Mouse (Mus musculus): ENCODE measurements around the gene C1ra. TPM values are rescaled to one million over a fixed set of nuclear protein-coding genes. Genes with fewer than 3 reads are reported as not detected.
"Not testable (repeated sequence)": the region's sequence is repeated elsewhere in the genome, so short reads cannot be mapped to it uniquely, and the experiment has no call there.

The C1ra gene
- polyA plus RNA-seq, 1 experiment from 2014 or later: 0.31 TPM

GRCm38 (mm10) chr6:124511936-124512335 is 269 bp upstream of the C1ra start:
- 73% methylated on average over 6 of the region's 6 CpGs for WGBS
- Histone ChIP-seq H3K9me3 (replicated peaks) (no peaks in the 10 kb centered on the region), H3K4me3 (replicated peaks) (no peak overlapping the region), H3K36me3 (no peaks in the 10 kb centered on the region), H3K9ac (replicated peaks) (no peak overlapping the region), H3K27ac (replicated peaks) (no peak overlapping the region), H3K27me3 (replicated peaks) (no peaks in the 10 kb centered on the region), H3K4me2 (no peak overlapping the region), H3K4me1 (no peaks in the 10 kb centered on the region)
- no peak for ATAC-seq (ENCODE audit: low FRiP score)

GRCm38 (mm10) chr6:124517733-124518132 is 5.5 kb downstream of the C1ra start:
- H3K27ac ChIP-seq (replicated peaks); H3K27me3 ChIP-seq (replicated peaks); H3K36me3 ChIP-seq; H3K9ac ChIP-seq (replicated peaks); H3K9me3 ChIP-seq (replicated peaks); H3K4me1 ChIP-seq; H3K4me3 ChIP-seq (replicated peaks); H3K4me2 ChIP-seq; ATAC-seq (ENCODE audit: low FRiP score): not testable (repeated sequence)
- WGBS: 98% methylated on average over 4 of the region's 4 CpGs

GRCm38 (mm10) chr6:124522082-124522481 is 9.9 kb downstream of the C1ra start:
- not testable (repeated sequence) for H3K9ac ChIP-seq (replicated peaks); H3K9me3 ChIP-seq (replicated peaks); H3K36me3 ChIP-seq; H3K27ac ChIP-seq (replicated peaks); H3K4me1 ChIP-seq; H3K27me3 ChIP-seq (replicated peaks); H3K4me3 ChIP-seq (replicated peaks); H3K4me2 ChIP-seq; ATAC-seq (ENCODE audit: low FRiP score)
- 83% methylated on average over 7 of the region's 7 CpGs for WGBS

GRCm38 (mm10) chr6:124527881-124528280 is 15.7 kb downstream of the C1ra start:
- Histone ChIP-seq H3K36me3 (no peaks in the 10 kb centered on the region), H3K4me2 (no peak overlapping the region), H3K27ac (replicated peaks) (no peak overlapping the region), H3K4me3 (replicated peaks) (no peak overlapping the region), H3K27me3 (replicated peaks) (no peaks in the 10 kb centered on the region), H3K9me3 (replicated peaks) (no peaks in the 10 kb centered on the region), H3K4me1 (no peaks in the 10 kb centered on the region), H3K9ac (replicated peaks) (no peak overlapping the region)
- WGBS: 86% methylated on average over 3 of the region's 3 CpGs
- no peak for ATAC-seq (ENCODE audit: low FRiP score)

GRCm38 (mm10) chr6:124531077-124531476 is 18.9 kb downstream of the C1ra start:
- WGBS: 90% methylated on average over 8 of the region's 8 CpGs
- no peak overlapping the region for H3K4me3 ChIP-seq (replicated peaks)
- ATAC-seq (ENCODE audit: low FRiP score): no peak
- no peak overlapping the region for H3K27ac ChIP-seq (replicated peaks)
- no peaks in the 10 kb centered on the region for H3K36me3 ChIP-seq
- no peaks in the 10 kb centered on the region for H3K9me3 ChIP-seq (replicated peaks)
- no peaks in the 10 kb centered on the region for H3K27me3 ChIP-seq (replicated peaks)
- H3K9ac ChIP-seq (replicated peaks): no peak overlapping the region
- no peaks in the 10 kb centered on the region for H3K4me1 ChIP-seq
- H3K4me2 ChIP-seq: no peak overlapping the region

- not testable (repeated sequence) for H3K4me3 ChIP-seq (replicated peaks); H3K9ac ChIP-seq (replicated peaks); H3K4me1 ChIP-seq; H3K4me2 ChIP-seq; H3K27ac ChIP-seq (replicated peaks); H3K27me3 ChIP-seq (replicated peaks); H3K36me3 ChIP-seq; H3K9me3 ChIP-seq (replicated peaks); ATAC-seq (ENCODE audit: low FRiP score)
- 82% methylated on average over 8 of the region's 8 CpGs for WGBS
Observed at GRCm38 (mm10) chr6:124536125-124536829, 24.1 kb downstream of the C1ra start.

- H3K27me3 ChIP-seq (replicated peaks); H3K9me3 ChIP-seq (replicated peaks); H3K4me1 ChIP-seq; H3K27ac ChIP-seq (replicated peaks); H3K9ac ChIP-seq (replicated peaks); ATAC-seq (ENCODE audit: low FRiP score); H3K36me3 ChIP-seq; H3K4me2 ChIP-seq; H3K4me3 ChIP-seq (replicated peaks): not testable (repeated sequence)
- WGBS: 83% methylated on average over 2 of the region's 2 CpGs
Observed at GRCm38 (mm10) chr6:124541176-124541575, 29.0 kb downstream of the C1ra start.

- not testable (repeated sequence) for H3K9me3 ChIP-seq (replicated peaks); H3K4me1 ChIP-seq; H3K4me2 ChIP-seq; H3K9ac ChIP-seq (replicated peaks); H3K36me3 ChIP-seq; ATAC-seq (ENCODE audit: low FRiP score); H3K27ac ChIP-seq (replicated peaks); H3K27me3 ChIP-seq (replicated peaks); H3K4me3 ChIP-seq (replicated peaks)
- 0% methylated on average over 1 of the region's 1 CpGs for WGBS
Observed at GRCm38 (mm10) chr6:124542284-124542683, 30.1 kb downstream of the C1ra start, which contains the start of gene C1s1. TSS of gene C1s1 (minus strand) at chr6:124542359.

- no peaks in the 10 kb centered on the region for H3K27me3 ChIP-seq (replicated peaks)
- ATAC-seq (ENCODE audit: low FRiP score): no peak
- H3K4me2 ChIP-seq: no peak overlapping the region
- WGBS: 85% methylated on average over 6 of the region's 6 CpGs
- no peaks in the 10 kb centered on the region for H3K36me3 ChIP-seq
- H3K27ac ChIP-seq (replicated peaks): no peak overlapping the region
- H3K9ac ChIP-seq (replicated peaks): no peak overlapping the region
- H3K4me1 ChIP-seq: no peaks in the 10 kb centered on the region
- no peak overlapping the region for H3K4me3 ChIP-seq (replicated peaks)
- H3K9me3 ChIP-seq (replicated peaks): no peaks in the 10 kb centered on the region
Observed at GRCm38 (mm10) chr6:124544466-124544865, 32.3 kb downstream of the C1ra start.

GRCm38 (mm10) chr6:124545425-124545824 is 33.2 kb downstream of the C1ra start:
- Histone ChIP-seq H3K27me3 (replicated peaks) (no peaks in the 10 kb centered on the region), H3K27ac (replicated peaks) (no peak overlapping the region), H3K9me3 (replicated peaks) (no peaks in the 10 kb centered on the region; the same call in 1 of the 2 replicates), H3K4me2 (no peak overlapping the region), H3K4me1 (no peaks in the 10 kb centered on the region), H3K36me3 (no peaks in the 10 kb centered on the region), H3K4me3 (replicated peaks) (no peak overlapping the region), H3K9ac (replicated peaks) (no peak overlapping the region)
- ATAC-seq (ENCODE audit: low FRiP score): no peak
- WGBS: 80% methylated on average over 2 of the region's 2 CpGs

- not testable (repeated sequence) for ATAC-seq (ENCODE audit: low FRiP score); H3K9ac ChIP-seq (replicated peaks); H3K4me3 ChIP-seq (replicated peaks); H3K27me3 ChIP-seq (replicated peaks); H3K27ac ChIP-seq (replicated peaks); H3K36me3 ChIP-seq; H3K4me1 ChIP-seq; H3K4me2 ChIP-seq; H3K9me3 ChIP-seq (replicated peaks)
- WGBS: 81% methylated on average over 3 of the region's 3 CpGs
Observed at GRCm38 (mm10) chr6:124547979-124548378, 35.8 kb downstream of the C1ra start.

GRCm38 (mm10) chr6:124549023-124549550 is 36.9 kb downstream of the C1ra start:
- Histone ChIP-seq H3K4me2 (no peak overlapping the region), H3K4me3 (replicated peaks) (no peak overlapping the region), H3K9me3 (replicated peaks) (peaks cover 8% of the 10 kb centered on the region; the same call in 1 of the 2 replicates), H3K27me3 (replicated peaks) (no peaks in the 10 kb centered on the region), H3K9ac (replicated peaks) (no peak overlapping the region), H3K4me1 (no peaks in the 10 kb centered on the region), H3K36me3 (no peaks in the 10 kb centered on the region), H3K27ac (replicated peaks) (no peak overlapping the region)
- 94% methylated on average over 3 of the region's 3 CpGs for WGBS
- no peak for ATAC-seq (ENCODE audit: low FRiP score)
